Mouse (Mus musculus): ENCODE data around the gene Rgl2.

DNA sequence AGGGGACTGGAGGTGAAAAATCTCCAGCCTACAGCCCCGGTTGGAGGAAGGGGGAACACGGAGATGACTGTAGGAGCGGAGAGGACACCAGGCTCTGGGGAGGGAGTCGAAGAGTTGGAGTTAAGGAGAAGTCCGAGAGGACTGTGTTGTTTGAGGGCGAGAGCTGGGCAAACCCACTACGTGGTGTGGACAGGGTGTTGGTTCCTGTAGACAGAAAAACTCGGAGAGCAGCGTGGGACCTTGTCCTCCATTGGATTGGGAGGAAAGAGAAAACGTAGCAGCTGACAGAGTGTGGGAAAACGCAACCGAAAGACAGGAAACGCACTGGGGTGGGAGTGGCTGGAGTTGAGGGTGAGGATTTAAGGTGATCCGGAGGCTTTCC is 19.5 kb upstream of the Rgl2 start:
- no peak for TF ChIP-seq CTCF (IDR thresholded peaks at IDR 0.05; ENCODE audit: control insufficient read depth, insufficient read depth, insufficient read length)
- no peak for TF ChIP-seq USF1 (IDR thresholded peaks at IDR 0.05; ENCODE audit: low read depth)
- TF ChIP-seq FOSL1 (IDR thresholded peaks at IDR 0.05; ENCODE audit: insufficient read depth, low read length, poor library complexity, severe bottlenecking) = no peak

Measured in C2C12 (cell line).